Mouse (Mus musculus): ENCODE data around the gene 4930452B06Rik. TPM values are rescaled to one million over a fixed set of nuclear protein-coding genes. Genes with fewer than 3 reads are reported as not detected.

The 4930452B06Rik gene
- polyA plus RNA-seq, 1 experiment from 2014 or later: 6.7 TPM

- no peaks in the 10 kb centered on the region for H3K9me3 ChIP-seq (ENCODE audit: control insufficient read depth, low read length)
- peaks cover 8% of the 10 kb centered on the region for H3K4me1 ChIP-seq (replicated peaks; ENCODE audit: control insufficient read depth, insufficient read depth, low read length)
- H3K27me3 ChIP-seq (replicated peaks; ENCODE audit: control insufficient read depth, insufficient read depth, low read length): no peaks in the 10 kb centered on the region
- H3K27ac ChIP-seq (ENCODE audit: low read length): no peak overlapping the region
- H3K4me3 ChIP-seq (replicated peaks; ENCODE audit: low read length): no peak overlapping the region
- H3K9ac ChIP-seq (replicated peaks; ENCODE audit: low read depth, low read length): no peak overlapping the region
- WGBS: 59% methylated on average over 3 of the region's 3 CpGs
- no peak for ATAC-seq
- no peak overlapping the region for H3K4me2 ChIP-seq (ENCODE audit: low read length)
- no peaks in the 10 kb centered on the region for H3K36me3 ChIP-seq (ENCODE audit: control insufficient read depth, insufficient read depth)
Measured at GRCm38 (mm10) chr14:8418610-8419009, 247.4 kb downstream of the 4930452B06Rik start.

GRCm38 (mm10) chr14:8405946-8406345, 260.1 kb downstream of the 4930452B06Rik start:
- Histone ChIP-seq H3K4me2 (ENCODE audit: low read length) (no peak overlapping the region), H3K9me3 (ENCODE audit: control insufficient read depth, low read length) (no peaks in the 10 kb centered on the region), H3K4me1 (replicated peaks; ENCODE audit: control insufficient read depth, insufficient read depth, low read length) (no peaks in the 10 kb centered on the region), H3K36me3 (ENCODE audit: control insufficient read depth, insufficient read depth) (no peaks in the 10 kb centered on the region), H3K4me3 (replicated peaks; ENCODE audit: low read length) (no peak overlapping the region), H3K27ac (ENCODE audit: low read length) (no peak overlapping the region), H3K9ac (replicated peaks; ENCODE audit: low read depth, low read length) (no peak overlapping the region), H3K27me3 (replicated peaks; ENCODE audit: control insufficient read depth, insufficient read depth, low read length) (no peaks in the 10 kb centered on the region)
- 67% methylated on average over 6 of the region's 6 CpGs for WGBS
- no peak for ATAC-seq

- 82% methylated on average over 3 of the region's 3 CpGs for WGBS
- no peak overlapping the region for H3K27ac ChIP-seq (ENCODE audit: low read length)
- H3K27me3 ChIP-seq (replicated peaks; ENCODE audit: control insufficient read depth, insufficient read depth, low read length): no peaks in the 10 kb centered on the region
- H3K4me2 ChIP-seq (ENCODE audit: low read length): no peak overlapping the region
- no peak overlapping the region for H3K9ac ChIP-seq (replicated peaks; ENCODE audit: low read depth, low read length)
- H3K9me3 ChIP-seq (ENCODE audit: control insufficient read depth, low read length): no peaks in the 10 kb centered on the region
- no peaks in the 10 kb centered on the region for H3K36me3 ChIP-seq (ENCODE audit: control insufficient read depth, insufficient read depth)
- no peak for ATAC-seq
- H3K4me3 ChIP-seq (replicated peaks; ENCODE audit: low read length): no peak overlapping the region
- H3K4me1 ChIP-seq (replicated peaks; ENCODE audit: control insufficient read depth, insufficient read depth, low read length): no peaks in the 10 kb centered on the region
Measured at GRCm38 (mm10) chr14:8403310-8403709, 262.7 kb downstream of the 4930452B06Rik start.

- no peak overlapping the region for H3K9ac ChIP-seq (replicated peaks; ENCODE audit: low read depth, low read length)
- H3K27ac ChIP-seq (ENCODE audit: low read length): no peak overlapping the region
- H3K9me3 ChIP-seq (ENCODE audit: control insufficient read depth, low read length): no peaks in the 10 kb centered on the region
- no peaks in the 10 kb centered on the region for H3K4me1 ChIP-seq (replicated peaks; ENCODE audit: control insufficient read depth, insufficient read depth, low read length)
- no peaks in the 10 kb centered on the region for H3K36me3 ChIP-seq (ENCODE audit: control insufficient read depth, insufficient read depth)
- no peak overlapping the region for H3K4me3 ChIP-seq (replicated peaks; ENCODE audit: low read length)
- ATAC-seq: no peak
- H3K4me2 ChIP-seq (ENCODE audit: low read length): no peak overlapping the region
- no peaks in the 10 kb centered on the region for H3K27me3 ChIP-seq (replicated peaks; ENCODE audit: control insufficient read depth, insufficient read depth, low read length)
Measured at GRCm38 (mm10) chr14:8398507-8398906, 267.5 kb downstream of the 4930452B06Rik start.

- no peak overlapping the region for H3K4me2 ChIP-seq (ENCODE audit: low read length)
- no peak overlapping the region for H3K4me3 ChIP-seq (replicated peaks; ENCODE audit: low read length)
- H3K9ac ChIP-seq (replicated peaks; ENCODE audit: low read depth, low read length): no peak overlapping the region
- H3K27ac ChIP-seq (ENCODE audit: low read length): no peak overlapping the region
- H3K27me3 ChIP-seq (replicated peaks; ENCODE audit: control insufficient read depth, insufficient read depth, low read length): no peaks in the 10 kb centered on the region
- no peak for ATAC-seq
- H3K36me3 ChIP-seq (ENCODE audit: control insufficient read depth, insufficient read depth): no peaks in the 10 kb centered on the region
- WGBS: 91% methylated on average over 7 of the region's 7 CpGs
- H3K9me3 ChIP-seq (ENCODE audit: control insufficient read depth, low read length): no peaks in the 10 kb centered on the region
- no peaks in the 10 kb centered on the region for H3K4me1 ChIP-seq (replicated peaks; ENCODE audit: control insufficient read depth, insufficient read depth, low read length)
Measured at GRCm38 (mm10) chr14:8395690-8396287, 270.3 kb downstream of the 4930452B06Rik start.

- no peaks in the 10 kb centered on the region for H3K36me3 ChIP-seq (ENCODE audit: control insufficient read depth, insufficient read depth)
- 49% methylated on average over 6 of the region's 6 CpGs for WGBS
- no peak for ATAC-seq
Measured at GRCm38 (mm10) chr14:8392181-8392825, 273.7 kb downstream of the 4930452B06Rik start.

More at GRCm38 (mm10) chr14:8392181-8392825, 273.7 kb downstream of the 4930452B06Rik start:
- Histone ChIP-seq H3K4me1 (replicated peaks; ENCODE audit: control insufficient read depth, insufficient read depth, low read length) (no peaks in the 10 kb centered on the region), H3K9ac (replicated peaks; ENCODE audit: low read depth, low read length) (no peak overlapping the region), H3K27me3 (replicated peaks; ENCODE audit: control insufficient read depth, insufficient read depth, low read length) (no peaks in the 10 kb centered on the region), H3K4me2 (ENCODE audit: low read length) (no peak overlapping the region), H3K27ac (ENCODE audit: low read length) (no peak overlapping the region), H3K4me3 (replicated peaks; ENCODE audit: low read length) (no peak overlapping the region), H3K9me3 (ENCODE audit: control insufficient read depth, low read length) (no peaks in the 10 kb centered on the region)
